Mouse (Mus musculus): ENCODE results near the gene Arhgdia.

Arhgdia gene

DNA sequence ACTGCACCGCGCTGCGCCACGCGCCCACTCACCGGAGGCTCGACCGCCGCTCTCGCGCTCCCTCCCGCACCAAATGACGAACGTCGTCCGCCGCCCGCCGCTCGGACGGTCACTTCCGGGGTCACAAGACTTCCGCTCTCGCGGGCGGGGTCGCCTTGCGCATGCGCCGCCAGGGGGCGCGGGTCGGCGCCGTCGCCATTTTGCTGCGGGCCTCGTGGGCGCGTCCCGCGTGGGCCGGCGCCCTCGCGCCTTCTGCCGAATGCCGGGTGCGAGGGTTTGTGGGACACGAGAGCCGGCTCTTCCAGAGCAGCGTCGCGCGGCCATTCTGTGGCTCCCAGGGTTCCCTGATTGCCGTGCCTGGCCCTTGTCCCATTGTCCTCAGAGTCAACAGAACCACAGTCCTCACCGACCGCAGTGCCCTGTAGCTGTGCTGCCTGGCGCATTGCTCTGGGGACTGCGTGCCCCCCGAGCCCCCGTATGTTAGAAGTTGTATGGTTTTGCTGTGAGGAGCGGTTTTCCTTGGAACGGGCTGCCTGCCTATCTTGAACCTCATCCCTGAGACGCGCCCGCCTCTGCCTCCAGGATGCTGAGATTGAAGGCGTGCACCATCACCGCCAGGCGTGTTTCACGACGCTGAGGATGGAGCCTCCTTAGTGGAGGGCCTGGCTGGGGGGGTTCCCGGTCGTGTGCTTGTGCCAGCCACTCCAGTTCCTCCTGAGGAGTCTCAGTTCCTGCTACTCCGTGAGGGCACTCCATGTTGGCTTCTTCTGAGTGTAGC, at the start of gene Arhgdia:
TSS of gene Arhgdia (minus strand) at position 135 of the 778 bp plus-strand sequence.
- DNase-seq (ENCODE audit: low spot score) = peak; percentile 86

DNA sequence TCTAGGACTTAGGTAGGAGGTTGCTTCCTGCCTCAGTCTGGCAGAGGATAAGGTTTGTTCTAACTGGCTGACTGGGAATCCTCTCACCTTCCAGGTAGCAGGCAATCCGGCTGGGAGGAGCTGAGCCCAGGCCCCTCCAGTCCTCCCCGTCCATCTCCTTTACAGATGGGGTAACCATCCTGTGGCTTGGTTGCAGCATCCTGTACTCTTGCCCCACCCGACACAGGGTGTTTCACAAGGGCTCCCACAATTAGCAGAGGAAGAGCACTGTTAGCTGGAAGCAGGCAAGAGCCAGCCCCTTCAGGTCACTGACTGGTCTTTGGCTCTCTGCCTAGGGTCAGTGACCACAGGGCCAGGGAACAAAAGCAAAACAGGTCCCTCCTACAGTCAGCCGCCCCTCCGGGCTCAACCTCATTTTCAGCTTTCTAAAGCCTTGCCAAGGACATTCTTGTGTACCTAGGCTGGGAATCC, 49.0 kb upstream of the Arhgdia start:
- DNase-seq (ENCODE audit: low spot score) = peak; percentile 77

DNA sequence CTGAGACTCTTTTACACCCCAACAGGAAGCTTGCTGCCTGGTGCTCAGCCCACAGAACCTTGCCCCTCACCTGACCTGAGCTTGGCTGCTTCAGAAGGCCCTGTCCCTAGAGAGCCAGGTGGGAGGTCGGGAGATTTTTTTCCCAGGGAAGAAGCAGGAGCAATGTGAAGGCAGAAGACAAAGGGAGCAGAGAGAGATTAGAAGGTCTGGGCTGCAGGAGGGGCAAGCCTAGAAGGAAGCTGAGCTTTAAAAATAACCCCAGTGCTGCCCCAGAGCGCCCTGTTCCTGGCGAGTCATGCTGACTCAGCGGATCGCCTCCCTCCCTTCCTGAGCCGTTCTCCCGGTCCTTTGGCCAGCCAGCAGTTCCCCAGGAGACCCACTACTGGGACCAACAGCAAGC, 48.5 kb upstream of the Arhgdia start:
- DNase-seq (ENCODE audit: low spot score) = peak; percentile 74

DNA sequence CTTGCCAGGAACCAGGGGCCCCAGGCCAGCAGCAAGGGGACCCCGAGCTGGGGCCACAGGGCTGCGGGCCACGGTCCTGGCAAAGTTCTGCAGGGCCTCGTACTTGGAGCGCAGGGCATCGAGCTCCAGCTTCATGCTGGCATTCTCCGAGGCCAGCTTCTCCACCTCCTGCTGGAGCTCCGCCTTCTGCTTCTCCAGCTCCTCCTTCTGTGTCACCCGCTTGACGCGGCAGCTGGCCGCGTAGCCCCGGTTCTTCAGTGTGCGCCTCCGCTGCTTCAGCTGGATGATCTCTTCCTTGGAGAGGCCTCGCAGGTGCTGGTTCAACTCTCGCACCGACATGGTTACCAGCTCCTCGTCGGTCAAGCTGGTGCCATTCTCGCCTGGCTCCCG, 47.9 kb upstream of the Arhgdia start:
- no peak for DNase-seq (ENCODE audit: low spot score)

DNA sequence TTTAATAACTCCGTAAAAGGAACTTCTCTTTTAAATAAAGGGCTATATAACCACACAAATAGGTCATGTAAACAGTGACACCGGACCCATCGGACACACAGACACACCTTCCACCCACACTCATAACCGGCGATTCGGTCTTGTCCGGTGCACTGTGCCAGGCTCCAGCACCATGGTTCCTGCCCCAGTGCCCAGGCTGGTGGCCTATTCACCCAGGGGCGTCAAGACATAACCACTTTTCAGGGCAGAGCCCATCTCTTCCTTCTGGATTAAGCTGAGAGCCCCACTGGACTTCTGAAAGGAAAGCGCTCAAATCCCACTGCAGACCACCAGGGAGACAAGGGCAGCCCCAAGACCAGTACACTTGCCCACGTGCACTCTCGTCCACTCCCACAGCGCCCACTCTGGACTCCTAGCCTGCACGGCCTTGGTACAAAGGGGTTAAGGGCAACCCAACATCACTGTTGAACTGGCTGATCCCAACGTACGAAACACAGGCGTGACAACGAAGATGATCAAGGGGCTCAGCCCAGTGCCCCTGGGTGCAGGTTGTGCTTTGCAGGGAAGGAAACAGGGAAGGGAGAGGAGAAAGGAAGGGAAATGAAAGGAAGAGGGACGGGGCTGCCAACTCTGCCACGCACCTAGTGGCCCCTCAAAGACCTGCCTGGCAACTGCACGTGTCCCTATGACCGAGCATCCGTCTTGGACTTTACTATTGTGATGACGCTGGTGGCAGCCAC, 47.3 kb upstream of the Arhgdia start:
- DNase-seq (ENCODE audit: low spot score) = no peak

DNA sequence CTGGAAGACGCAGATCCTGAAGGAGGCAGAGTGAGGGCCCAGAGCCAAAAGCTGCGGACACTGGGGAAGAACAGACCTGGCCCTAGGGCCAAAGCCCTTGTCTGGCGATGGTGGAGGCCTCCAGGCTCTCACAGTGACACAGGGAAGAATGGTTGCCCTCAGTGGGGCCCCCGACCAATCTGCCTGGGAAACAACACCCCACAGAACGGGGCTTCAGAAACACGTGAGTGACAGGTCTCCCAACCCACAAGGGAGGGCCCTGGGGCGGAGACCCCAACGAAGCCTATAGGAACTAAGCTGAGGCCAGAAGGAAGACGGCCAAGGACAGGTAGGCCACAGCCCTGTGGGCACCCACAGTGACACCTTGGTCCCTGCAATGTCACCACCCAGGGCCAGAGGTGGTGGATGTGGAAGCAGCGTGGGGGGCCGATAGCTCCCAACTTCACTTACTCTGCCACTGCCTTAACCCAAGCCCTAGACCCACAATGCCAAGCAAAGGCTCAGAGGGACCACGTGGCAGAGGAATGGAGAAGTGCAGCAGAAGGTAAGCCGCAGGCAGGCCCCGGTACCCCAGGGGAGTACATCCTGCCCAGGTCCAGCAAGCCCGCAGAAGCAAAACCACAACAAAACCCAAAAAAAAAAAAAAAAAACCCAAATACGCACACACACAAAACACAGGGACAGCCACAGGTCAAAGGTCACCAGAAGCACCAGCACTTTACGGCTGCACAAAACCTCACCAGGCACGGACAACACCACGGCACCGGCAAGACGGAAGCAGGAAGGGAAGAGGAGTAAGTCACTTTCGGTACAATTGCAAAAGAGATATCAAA, 46.3 kb upstream of the Arhgdia start:
- DNase-seq (ENCODE audit: low spot score) = no peak

DNA sequence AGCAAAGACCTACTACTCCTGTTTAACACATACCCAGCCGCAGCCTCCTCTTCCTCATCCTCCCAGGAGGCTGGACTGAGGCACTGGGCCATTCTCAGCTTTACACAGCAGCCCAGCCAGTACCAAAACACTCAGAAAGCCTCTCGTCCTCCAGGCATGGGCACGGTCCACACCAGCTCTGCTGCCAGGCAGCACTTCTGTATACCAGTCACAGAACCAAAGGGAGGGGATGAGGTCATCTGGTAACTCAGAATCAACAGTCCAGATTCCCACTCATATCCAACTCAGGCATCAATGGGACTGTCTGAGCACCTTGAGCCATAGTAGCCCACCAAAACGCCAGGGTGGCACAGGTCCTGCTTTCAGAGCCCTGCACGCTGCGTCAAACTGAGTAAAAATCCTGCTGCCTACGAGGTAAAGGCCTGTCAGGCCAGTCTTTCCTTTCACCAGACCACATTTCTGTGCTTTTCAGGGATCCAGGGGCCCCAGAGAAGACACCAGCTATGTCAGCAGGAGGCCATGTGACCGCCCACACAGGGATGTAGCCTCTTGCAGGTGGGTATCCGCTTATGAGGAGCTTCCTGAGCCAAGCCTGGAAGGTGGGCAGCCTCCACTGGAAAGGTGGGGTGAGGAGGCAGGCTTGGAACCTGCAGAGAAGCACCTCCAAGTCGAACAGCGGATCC, 45.5 kb upstream of the Arhgdia start:
- DNase-seq (ENCODE audit: low spot score) = no peak

DNA sequence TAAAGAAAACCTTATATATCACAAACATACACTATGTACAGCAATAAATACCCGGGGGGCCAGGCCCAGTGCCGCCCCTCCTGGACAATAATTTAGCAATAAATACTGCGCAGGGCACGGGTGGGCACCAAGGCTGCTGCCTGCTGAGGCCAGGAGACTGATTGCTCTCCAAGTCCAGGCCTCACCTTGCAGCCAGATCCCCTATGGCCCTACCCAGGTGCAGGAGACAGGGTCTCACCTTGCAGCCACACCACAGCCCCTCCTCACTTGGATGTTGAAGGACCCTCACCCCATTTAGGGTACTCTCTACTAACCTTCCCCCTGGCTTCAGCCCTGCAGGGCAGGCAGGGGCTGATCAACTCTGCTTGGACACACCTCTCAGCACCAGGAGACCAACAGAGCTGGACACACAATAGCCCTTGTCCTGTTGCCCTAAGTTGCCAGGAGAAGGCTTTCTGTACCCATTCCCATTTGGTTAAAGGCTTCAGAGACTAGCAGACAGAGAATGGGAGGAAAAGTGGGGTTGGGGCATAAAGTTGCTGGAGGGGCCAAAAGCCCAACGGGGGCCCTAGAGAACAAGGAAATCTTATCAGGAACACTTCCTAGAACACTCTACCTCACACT, 43.8 kb upstream of the Arhgdia start, which contains the start of gene Sirt7:
TSS of gene Sirt7 (minus strand) at position 89 of the 624 bp plus-strand sequence.
- DNase-seq (ENCODE audit: low spot score) = no peak

DNA sequence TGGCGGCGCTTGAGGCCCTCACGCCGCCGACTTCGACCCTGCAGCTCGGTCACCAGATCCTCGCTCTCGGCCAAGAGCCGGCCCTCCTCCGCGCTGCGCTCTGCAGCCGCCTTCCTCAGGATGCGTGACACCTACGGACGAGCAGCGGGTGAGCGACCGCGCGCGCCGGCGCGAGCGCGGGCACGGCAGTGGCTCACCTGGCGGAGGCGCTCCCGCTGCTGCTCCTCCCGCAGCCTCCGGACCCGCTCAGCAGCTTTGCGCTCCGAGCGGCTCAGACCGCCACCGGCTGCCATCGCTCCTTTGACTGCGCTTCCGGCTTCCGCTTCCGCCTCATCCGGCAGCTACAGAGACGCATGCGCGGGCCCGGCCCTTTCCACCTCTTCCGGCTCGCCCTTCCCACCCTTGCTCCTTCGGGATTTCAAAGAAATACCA, 43.3 kb upstream of the Arhgdia start:
- peak; percentile 89 for DNase-seq (ENCODE audit: low spot score)

DNA sequence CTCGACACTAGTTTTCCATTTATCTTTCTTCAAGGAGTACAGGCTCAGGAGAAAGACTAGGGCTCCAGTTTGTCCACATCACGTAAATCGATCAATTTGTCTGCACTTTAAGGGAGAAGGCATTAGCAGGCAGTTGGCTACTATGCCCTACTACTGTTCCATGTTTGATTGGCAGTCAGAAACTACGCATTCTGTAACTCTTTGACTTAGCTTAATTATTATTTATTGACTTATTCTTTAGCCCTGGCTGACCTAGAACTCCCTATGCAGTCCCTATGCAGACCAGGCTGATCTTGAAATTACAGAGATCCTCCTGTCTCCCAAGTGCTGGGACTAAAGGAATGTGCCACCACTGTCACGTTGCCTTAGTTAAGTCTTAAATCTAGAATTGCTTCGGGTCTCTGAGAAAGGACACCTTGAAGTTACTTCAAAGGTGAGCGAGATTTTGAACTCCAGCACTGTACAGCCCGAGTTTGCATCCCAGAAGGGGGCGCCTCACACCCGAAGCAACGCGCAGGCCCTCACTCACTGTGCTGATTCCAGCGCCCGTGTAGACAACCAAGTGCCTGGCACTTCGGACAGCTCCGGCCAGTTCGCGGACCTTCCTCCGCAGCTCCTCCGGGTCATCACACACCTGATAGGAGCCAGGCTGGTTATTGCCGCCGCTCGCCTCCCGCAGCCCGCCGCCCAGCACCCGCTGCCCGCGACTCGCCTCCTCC, 42.7 kb upstream of the Arhgdia start:
- DNase-seq (ENCODE audit: low spot score) = peak; percentile 77

DNA sequence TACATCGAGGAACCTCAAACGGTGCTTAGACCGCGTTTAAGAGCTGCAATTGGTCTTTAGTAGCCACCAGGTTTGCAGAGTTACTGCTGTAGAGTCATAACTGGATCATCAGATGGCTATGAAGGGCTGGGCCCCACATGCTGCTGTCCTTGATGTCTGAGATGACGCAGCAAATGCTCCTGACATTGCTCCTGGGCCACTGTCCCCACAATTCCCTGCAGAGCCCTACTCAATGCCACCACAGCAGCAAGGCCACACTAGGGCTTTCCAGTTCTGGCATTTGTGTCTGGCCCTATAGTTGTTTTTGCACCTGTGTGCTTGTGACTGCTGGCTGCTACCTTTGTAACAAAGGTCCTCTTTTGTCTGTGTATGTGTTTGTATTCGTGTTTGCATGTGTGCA, 41.4 kb upstream of the Arhgdia start:
- no peak for DNase-seq (ENCODE audit: low spot score)

DNA sequence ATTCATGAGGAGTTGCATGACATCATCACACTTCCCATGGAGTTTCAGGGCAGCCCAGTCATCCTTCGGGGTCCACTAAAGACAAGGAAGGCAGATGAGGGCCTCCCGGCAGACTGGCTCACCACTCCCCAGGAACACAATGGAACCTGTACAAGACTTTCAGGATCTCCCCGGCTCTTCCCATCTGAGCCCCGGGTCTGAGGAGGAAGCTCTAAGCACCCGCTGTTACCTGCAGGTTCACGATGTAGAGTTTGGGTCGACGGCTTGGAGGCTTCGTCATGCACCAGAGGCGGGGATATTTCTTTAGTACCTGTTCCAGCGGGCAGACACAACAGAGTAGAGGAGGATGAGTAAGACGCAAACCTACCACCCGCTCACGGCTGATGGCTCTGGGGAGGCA, 38.8 kb upstream of the Arhgdia start:
- no peak for DNase-seq (ENCODE audit: low spot score)

DNA sequence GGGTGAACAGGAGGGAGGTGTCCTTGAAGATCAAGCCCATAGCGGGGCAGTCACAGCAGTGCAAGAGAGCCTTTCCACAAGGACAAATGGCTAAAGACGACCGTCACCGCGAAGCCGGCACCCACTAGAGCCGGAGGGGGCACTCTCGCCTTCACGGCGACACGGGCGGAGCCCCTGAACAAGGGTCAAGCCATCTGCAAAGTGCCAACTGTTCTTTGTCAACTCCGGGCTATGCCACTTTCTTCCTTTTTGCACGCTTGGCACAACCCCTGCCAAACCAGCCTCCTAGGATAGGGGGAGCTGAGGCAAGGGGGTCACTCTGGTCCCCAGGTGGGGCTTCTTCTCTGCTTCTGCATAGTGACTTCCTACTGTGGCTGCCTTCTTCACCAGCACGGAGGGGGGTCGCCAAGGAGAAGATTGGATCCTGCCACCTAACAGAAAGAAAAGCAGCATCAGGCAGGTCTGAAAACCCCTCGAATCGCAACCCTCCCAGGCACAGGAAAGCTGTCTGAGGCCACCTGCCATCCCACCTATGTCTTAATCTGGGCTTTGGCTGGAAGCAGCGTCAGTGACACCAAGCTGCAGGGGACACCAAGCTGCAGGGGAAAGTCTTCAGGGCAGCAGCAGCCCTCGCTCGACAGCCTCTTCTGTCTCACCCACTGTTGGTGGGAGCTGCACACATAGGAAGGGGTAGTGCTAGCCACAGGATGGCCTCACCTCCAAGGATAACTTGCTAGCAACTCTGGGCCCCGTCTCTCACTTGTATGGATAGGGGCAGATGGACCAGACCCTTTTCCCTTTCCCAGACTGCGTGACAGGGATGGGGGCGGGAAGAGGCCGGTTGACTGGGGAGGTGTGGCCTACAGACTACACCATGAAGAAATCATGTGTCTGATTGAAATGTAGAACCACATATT, 37.5 kb upstream of the Arhgdia start:
- no peak for DNase-seq (ENCODE audit: low spot score)

DNA sequence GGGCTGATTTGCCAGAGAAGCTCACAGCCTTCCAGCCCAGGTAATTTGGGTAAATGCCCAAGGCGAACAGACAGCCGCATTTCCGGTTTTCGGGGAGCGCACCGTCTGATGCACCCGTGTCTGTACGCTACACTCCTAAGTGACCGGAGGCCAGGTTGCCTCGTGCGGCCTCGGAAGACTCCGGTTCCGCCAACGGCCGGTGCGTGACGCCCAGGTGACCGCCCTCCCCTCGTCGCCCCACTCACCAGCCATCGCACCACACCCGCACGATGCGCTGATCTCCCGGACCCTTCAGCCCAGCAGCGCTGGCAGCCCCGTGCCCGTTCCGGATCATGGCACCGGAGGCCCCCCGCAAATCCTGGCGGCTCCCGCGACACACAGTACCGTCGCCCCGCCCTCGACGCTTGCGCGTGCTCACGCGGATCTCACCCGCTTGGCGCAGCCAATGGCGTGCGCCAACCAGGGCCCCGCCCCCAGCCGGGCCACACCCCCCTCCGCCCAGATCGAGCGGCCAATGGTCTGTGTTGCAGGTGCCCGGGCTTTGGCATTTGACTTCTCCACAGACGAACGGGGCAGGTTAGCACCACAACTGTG, 36.2 kb upstream of the Arhgdia start, which contains the start of gene Pcyt2:
TSS of gene Pcyt2 (minus strand) at position 418 of the 594 bp plus-strand sequence.
- DNase-seq (ENCODE audit: low spot score) = peak; percentile 92

DNA sequence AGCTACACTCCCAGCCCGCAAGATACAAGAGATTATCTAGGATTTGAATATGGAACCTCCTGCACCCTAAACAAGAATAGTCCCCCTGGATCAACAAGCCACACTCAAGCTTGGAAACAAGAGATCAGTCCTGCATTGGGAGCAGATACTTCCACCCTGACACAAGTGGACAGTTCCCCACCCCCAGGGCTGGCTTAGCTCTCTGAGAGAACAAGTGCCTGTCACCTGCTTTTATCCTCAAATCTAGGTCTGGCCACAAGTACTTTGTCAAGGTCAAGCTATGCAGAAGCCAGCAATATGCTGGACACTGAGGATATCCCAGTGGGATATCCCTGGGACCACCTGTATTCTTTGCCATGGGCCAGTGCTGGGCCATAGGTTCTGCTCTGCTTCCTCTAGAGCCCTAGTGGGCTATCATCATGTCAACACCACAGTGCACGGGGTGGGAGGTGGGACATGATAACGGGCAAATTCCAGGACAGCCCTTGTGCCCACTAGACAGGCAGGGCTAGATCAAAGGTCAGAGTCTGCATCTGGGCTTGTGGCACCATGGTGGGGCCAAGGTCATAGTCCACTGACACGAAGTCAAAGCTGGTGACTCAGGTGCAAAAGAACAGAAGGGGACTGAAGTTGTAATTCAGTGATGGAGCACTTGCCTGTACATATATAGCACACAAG, 35.3 kb upstream of the Arhgdia start:
- DNase-seq (ENCODE audit: low spot score) = peak; percentile 53

DNA sequence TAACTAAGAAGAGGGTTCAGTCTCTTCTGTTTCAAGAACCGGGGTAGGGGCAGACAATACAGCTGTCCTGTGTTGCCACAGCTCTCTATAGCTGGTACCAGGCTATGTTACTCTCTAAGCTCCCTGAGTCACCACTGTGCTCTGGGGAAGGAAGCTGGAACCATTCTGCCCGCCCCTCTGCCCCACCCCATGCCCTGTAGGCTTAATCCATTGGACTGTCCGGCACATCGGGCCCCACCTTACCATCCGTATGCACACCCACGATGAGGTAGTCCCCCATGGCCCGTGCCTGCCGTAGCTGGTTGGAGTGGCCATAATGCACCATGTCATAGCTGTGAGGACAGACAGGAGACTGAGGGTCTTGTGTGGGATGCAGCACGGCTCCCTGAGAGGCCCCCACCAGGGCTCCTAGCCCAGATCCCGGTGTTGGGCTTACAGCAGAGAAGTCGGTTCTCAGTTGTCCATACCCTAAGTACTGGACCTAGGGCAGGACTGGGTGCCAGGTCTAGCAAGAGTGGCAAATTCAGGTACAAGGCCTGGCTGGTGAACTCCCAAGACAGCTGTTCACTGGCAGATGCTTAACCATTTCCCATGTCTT, 34.3 kb upstream of the Arhgdia start:
- no peak for DNase-seq (ENCODE audit: low spot score)

DNA sequence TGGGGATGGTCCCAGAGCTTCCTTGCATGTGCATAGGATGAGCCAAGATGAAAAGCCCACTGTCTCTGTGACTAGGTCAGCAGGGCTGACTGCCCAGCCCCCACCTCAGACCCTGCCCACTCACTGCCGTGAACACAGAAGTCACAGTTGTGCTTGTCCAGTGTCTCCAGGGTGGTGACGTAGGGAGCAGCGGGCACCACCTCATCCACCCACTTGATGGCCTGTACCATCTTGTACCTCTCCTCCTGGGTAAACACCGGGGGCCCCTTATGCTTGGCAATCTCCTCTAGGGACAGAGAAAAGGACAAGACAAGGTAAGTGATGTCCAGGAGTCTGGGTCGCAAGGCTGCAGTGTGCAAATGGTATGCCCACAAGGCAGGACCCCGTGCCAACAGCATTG, 33.7 kb upstream of the Arhgdia start:
- DNase-seq (ENCODE audit: low spot score) = no peak

DNA sequence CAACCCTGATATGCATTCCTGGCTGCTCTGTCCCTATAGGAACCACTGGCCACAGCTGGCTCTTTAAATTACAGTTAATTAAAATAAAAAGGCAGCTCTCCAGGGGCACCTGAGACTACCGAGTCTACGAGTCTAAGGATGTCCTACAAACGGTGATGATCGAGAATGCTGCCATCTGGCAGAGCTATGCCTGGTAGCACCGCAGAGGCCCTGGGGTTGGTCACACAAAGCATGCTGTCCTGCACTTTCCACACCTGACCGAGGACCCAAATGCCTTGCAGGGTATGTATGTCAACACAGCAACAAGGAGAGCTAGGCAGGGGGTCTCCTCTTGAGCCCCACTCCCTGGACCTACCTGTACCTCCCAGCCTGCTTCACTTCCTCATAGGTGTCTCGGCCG, 32.6 kb upstream of the Arhgdia start:
- DNase-seq (ENCODE audit: low spot score) = no peak

Measured in yolk sac, embryonic 10.5 days (tissue).